Mouse (Mus musculus) stomach, postnatal 0 days (tissue): ENCODE results near the gene Hace1.

Experiments
- CTCF ChIP-seq: IDR thresholded peaks from 2 replicates; pipeline ENCODE4 v1.5.1; 2016; ENCODE audit warnings: antibody characterized with exemption, low read depth, mild to moderate bottlenecking, moderate library complexity
- EP300 ChIP-seq: optimal IDR thresholded peaks from 2 replicates; pipeline ENCODE3; 2016; ENCODE audit warnings: antibody characterized with exemption

DNA sequence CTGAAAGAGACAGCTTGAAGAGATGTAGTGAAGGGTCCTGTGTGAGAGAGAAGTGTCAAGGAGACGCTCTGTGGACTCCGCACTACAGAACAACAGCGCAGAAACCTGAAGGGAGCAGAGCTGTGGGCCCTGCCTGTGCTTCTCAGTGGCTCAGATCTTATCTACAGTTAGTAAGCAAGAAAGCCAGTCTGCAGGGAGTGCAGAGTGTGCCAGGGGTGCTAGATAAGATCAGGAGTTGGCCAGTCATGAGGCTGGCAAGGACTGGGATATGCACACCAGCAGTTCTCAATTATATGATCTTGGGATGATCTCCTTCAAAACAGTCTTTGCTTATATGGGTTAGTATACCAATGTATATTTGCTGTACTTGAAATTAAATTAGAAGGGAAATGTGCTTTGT is 121.3 kb downstream of the Hace1 start:
- TF ChIP-seq CTCF: no peak
- TF ChIP-seq EP300: no peak
